Mouse (Mus musculus) kidney, adult 2 months (tissue): ENCODE results near the gene Ccr1.
"Not testable (repeated sequence)": the region's sequence is repeated elsewhere in the genome, so short reads cannot be mapped to it uniquely, and the experiment has no call there.

Experiments
- CTCF ChIP-seq: fragments of 200-500 bp; conservative IDR thresholded peaks from 2 replicates; pipeline ENCODE4 v1.5.1; 2011; ENCODE audit warnings: low read depth, mild to moderate bottlenecking, control low read depth, low read length, moderate library complexity, mixed read lengths; ENCODE audit not compliant: insufficient read depth, insufficient read length
- POLR2A ChIP-seq: fragments of 200-500 bp; IDR thresholded peaks from one replicate; pipeline ENCODE4 v1.6.1; 2011; ENCODE audit warnings: low read depth, low read length, control low read depth

- not testable (repeated sequence) for TF ChIP-seq CTCF, POLR2A
Observed at GRCm38 (mm10) chr9:123966858-123967495, 1.5 kb downstream of the Ccr1 start.
